Mouse (Mus musculus) embryonic facial prominence, embryonic 10.5 days (tissue): ENCODE data around the gene Tenm3. TPM values are rescaled to one million over a fixed set of nuclear protein-coding genes. Genes with fewer than 3 reads are reported as not detected.
A peak's percentile ranks its signal among the peaks of the same experiment; 100 is the strongest.

Source experiments
- DNase-seq: peaks from one replicate; pipeline ENCODE4 v3.0.0-alpha.2; 2017; ENCODE audit warnings: low spot score
- H3K27ac ChIP-seq: fragments of 300-500 bp; sonication (generic); replicated peaks from 2 replicates; pipeline ENCODE4 v1.5.1; 2016; ENCODE audit warnings: mild to moderate bottlenecking
- H3K27me3 ChIP-seq: fragments of 300-500 bp; sonication (generic); replicated peaks from 2 replicates; pipeline ENCODE4 v1.6.1; 2016; ENCODE audit warnings: low read depth, mild to moderate bottlenecking; ENCODE audit not compliant: poor library complexity, severe bottlenecking
- H3K36me3 ChIP-seq: fragments of 300-500 bp; sonication (generic); replicated peaks from 2 replicates; pipeline ENCODE4 v1.6.1; 2016; ENCODE audit warnings: mild to moderate bottlenecking, moderate library complexity
- H3K4me1 ChIP-seq: fragments of 300-500 bp; sonication (generic); 2 replicates; pipeline ENCODE4 v1.6.1; 2016
- H3K4me3 ChIP-seq: fragments of 300-500 bp; sonication (generic); 2 replicates; pipeline ENCODE4 v1.5.1; 2016; ENCODE audit warnings: mild to moderate bottlenecking, moderate library complexity
- H3K9me3 ChIP-seq: fragments of 300-500 bp; sonication (generic); 2 replicates; pipeline ENCODE4 v1.6.1; 2016; ENCODE audit warnings: mild to moderate bottlenecking
- WGBS: fragments of 180-500 bp; shearing (Covaris S2); methylation state at CpG from one replicate; pipeline ENCODE4 v1.1.7; 2016; 5-methylcytosine and 5-hydroxymethylcytosine counted together
- polyA plus RNA-seq: library from polyadenylated mRNA; unstranded; fragments of >200 nt; fragmentation: Nextera tagmentation; extraction: Ambion mirVana; gene quantifications from 2 replicates; pipeline ENCODE4 v1.2.1, GENCODE M21; 2016

The Tenm3 gene
- polyA plus RNA-seq, 1 experiment from 2014 or later: 44.0 TPM

DNA sequence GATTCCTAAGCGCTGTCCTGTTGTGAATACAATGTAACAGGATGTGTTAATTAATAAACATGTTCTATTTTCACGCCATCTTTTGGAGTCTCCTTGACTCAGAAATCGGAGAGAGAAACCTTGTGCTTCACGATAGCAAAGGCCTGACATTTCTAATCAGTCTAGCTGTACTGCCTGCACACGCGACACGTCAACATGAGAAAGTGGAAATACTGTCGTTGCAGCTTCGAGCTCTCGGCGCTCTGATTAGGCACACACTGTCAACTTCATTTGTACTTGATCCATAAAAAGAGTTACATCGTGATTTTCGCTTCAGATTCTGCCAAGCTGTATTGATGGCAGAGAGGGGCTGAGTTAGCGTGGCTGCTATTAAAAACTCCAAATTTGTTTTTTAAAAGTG lies 247.4 kb downstream of the Tenm3 start:
- Histone ChIP-seq H3K36me3 (no peaks in the 10 kb centered on the region), H3K27me3 (no peaks in the 10 kb centered on the region), H3K9me3 (no peaks in the 10 kb centered on the region), H3K4me1 (peaks cover 30% of the 10 kb centered on the region), H3K4me3 (no peak overlapping the region), H3K27ac (no peak overlapping the region)
- no peak for DNase-seq
- WGBS: 92% methylated on average over 14 of the region's 14 CpGs

DNA sequence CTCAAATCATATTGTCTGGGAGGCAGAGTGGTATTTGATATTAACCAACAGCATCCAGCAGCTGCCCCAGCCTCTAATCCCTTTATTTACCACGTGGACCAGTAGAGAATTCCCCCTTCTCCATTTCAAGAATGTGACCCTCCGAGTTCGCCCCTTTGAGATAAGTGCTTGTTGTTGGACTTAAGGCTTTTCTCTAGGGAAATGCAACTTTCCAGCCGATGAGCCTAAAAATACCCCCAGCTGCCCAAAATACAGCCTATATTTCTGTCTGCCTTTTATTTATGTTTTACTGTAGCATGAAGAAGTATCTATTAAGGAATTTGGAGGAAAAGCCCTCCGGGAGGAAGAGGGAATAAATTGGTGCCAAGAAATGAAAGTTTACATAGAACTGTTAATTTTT lies 251.9 kb downstream of the Tenm3 start:
- H3K36me3 ChIP-seq: no peaks in the 10 kb centered on the region
- no peak overlapping the region for H3K27ac ChIP-seq
- H3K9me3 ChIP-seq: no peaks in the 10 kb centered on the region
- H3K27me3 ChIP-seq: no peaks in the 10 kb centered on the region
- no peak for DNase-seq
- H3K4me3 ChIP-seq: no peak overlapping the region
- H3K4me1 ChIP-seq: peaks cover 29% of the 10 kb centered on the region
- 35% methylated on average over 5 of the region's 5 CpGs for WGBS

DNA sequence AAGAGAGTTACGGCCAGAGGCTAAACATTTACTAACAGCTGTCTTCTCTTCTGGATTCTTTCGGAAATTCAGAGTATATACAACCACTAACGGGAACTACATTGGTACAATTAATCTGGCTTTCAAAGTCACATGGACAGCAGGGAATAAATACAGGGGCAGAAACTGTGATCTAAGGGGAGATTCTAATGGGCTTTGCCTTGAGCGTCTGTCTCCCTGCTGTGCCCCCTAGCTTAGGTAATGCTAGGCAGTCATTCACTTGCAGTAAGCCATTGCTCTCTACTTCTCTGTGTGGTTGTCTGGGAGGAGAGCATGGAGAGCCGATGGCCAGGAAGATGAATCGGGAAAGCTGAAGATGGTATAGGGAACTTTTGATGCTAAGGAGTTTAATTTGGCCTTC lies 264.0 kb downstream of the Tenm3 start:
- peaks cover 27% of the 10 kb centered on the region for H3K4me1 ChIP-seq
- no peak overlapping the region for H3K27ac ChIP-seq
- H3K9me3 ChIP-seq: no peaks in the 10 kb centered on the region
- H3K36me3 ChIP-seq: no peaks in the 10 kb centered on the region
- no peak overlapping the region for H3K4me3 ChIP-seq
- WGBS: 20% methylated on average over 6 of the region's 6 CpGs
- no peaks in the 10 kb centered on the region for H3K27me3 ChIP-seq
- DNase-seq: no peak

DNA sequence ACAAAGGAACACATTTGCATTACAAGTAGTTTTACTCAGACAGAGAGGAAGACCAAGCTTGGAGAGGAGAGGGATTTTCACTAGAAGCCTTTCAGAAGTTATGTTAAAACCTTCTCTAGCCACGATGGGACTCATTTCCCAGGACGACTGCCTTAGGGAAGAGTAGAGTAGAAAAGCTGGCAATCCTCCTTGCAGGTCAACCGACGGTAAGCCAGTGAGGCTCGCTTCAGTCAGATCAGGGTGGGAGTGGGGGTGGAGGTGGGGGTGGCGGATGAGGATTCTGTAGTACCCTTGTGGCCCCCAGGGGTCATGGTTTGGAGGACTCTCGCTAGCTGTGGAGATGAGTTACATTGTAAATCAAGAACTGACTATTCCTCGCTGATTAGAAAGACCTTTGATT lies 264.6 kb downstream of the Tenm3 start:
- H3K9me3 ChIP-seq: no peaks in the 10 kb centered on the region
- peaks cover 27% of the 10 kb centered on the region for H3K4me1 ChIP-seq
- WGBS: 8% methylated on average over 8 of the region's 8 CpGs
- no peak overlapping the region for H3K27ac ChIP-seq
- no peak overlapping the region for H3K4me3 ChIP-seq
- H3K27me3 ChIP-seq: no peaks in the 10 kb centered on the region
- no peaks in the 10 kb centered on the region for H3K36me3 ChIP-seq
- no peak for DNase-seq

DNA sequence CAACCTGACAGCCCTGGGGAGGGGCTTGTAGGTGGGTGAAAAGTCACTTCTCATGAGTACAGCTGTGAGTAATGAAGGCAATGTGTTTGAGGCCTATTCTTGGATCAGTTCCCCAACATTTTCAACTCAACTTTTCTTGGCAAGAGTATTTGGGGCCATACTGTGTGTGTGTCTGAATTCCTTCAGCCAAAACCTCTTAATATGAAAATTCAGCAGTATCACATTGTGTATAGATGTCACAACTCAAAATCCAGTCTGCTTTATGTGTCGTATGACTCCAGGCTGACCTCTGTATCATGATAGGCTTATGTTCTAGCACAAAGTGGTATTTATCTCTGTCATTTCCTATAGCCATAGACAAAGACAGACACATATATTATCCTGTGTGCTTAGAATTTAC lies 270.8 kb downstream of the Tenm3 start:
- no peak for DNase-seq
- WGBS: 81% methylated on average over 1 of the region's 1 CpGs

DNA sequence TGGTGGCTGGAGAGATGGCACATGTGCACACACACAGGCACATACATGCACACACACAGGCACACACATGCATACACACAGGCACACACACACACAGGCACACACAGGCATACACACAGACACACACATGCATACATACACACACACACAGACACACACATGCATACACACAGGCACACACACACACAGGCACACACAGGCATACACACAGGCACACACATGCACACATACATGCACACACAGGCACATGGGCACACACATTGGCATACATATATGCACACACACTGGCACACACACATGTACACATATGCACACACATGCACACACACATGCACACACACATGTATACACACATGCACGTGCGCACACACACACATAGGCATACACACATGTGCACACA lies 271.4 kb downstream of the Tenm3 start:
- H3K4me3 ChIP-seq: no peak overlapping the region
- WGBS: 96% methylated on average over 2 of the region's 2 CpGs
- no peaks in the 10 kb centered on the region for H3K36me3 ChIP-seq
- H3K4me1 ChIP-seq: peaks cover 18% of the 10 kb centered on the region
- H3K27me3 ChIP-seq: no peaks in the 10 kb centered on the region
- no peak for DNase-seq
- H3K27ac ChIP-seq: no peak overlapping the region
- no peaks in the 10 kb centered on the region for H3K9me3 ChIP-seq

More for the DNA sequence above, 270.8 kb downstream of the Tenm3 start:
- Histone ChIP-seq H3K4me1 (peaks cover 15% of the 10 kb centered on the region), H3K9me3 (no peaks in the 10 kb centered on the region), H3K27ac (no peak overlapping the region; the same call in 1 of the 2 replicates), H3K4me3 (no peak overlapping the region), H3K27me3 (no peaks in the 10 kb centered on the region), H3K36me3 (no peaks in the 10 kb centered on the region)

DNA sequence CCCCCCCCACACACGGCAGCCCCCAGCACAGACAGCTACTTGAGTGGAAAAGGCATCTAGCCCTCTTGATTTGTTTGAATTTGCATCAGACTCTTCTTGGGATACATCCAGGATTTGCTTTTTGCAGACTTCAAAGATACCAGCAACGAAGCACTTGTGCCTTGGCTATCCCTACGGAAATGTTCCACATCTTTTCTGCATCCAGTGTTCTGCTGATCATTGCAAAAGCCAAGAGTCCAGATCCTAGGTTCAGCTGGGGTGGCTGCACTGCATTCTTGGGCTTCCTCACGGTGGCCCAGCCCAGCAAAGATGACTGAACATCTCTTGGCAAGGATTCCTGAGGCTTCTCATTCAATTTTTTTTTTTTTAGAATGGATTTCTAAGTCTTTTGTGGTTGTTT lies 275.1 kb downstream of the Tenm3 start:
- 54% methylated on average over 4 of the region's 4 CpGs for WGBS
- Histone ChIP-seq H3K9me3 (no peaks in the 10 kb centered on the region), H3K27me3 (no peaks in the 10 kb centered on the region), H3K27ac (peak overlapping the region; percentile 72), H3K36me3 (no peaks in the 10 kb centered on the region), H3K4me1 (peaks cover 24% of the 10 kb centered on the region), H3K4me3 (no peak overlapping the region)
- no peak for DNase-seq

DNA sequence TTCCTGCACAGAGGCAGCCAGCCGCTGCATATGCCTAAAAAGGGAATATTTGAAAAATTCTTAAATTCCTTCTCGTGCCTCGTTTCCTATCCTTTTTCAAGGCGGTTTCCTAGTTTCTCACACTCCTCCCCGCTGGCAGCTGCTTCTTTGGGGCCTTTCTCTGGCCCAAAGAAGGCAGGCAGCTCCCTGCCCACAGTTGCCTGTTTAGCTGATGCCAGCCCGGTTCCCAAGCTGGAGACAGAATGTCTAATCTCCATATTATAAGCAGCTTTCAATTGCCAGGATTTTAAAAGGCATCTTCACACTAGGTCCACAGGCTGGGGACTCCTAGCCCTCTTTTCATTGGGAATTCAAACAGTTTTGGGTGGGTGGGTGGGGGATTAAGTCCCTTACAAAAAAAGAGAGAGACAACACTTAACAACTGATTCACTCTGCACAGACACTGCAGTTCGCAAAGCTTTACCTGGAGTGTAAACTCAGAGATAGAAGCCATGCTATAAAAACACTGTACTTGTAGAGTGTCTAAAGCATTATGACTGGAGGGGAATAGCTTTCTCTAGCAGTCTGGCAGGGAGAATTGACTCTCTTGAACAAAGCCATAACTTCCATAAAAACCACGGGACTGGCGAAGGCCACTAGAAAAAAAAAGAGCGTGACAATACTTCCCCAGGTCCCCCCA lies 275.7 kb downstream of the Tenm3 start:
- no peak for DNase-seq
- Histone ChIP-seq H3K4me3 (no peak overlapping the region), H3K9me3 (no peaks in the 10 kb centered on the region), H3K36me3 (no peaks in the 10 kb centered on the region), H3K4me1 (peaks cover 26% of the 10 kb centered on the region), H3K27ac (peak overlapping the region; percentile 72), H3K27me3 (no peaks in the 10 kb centered on the region)
- 69% methylated on average over 10 of the region's 10 CpGs for WGBS

DNA sequence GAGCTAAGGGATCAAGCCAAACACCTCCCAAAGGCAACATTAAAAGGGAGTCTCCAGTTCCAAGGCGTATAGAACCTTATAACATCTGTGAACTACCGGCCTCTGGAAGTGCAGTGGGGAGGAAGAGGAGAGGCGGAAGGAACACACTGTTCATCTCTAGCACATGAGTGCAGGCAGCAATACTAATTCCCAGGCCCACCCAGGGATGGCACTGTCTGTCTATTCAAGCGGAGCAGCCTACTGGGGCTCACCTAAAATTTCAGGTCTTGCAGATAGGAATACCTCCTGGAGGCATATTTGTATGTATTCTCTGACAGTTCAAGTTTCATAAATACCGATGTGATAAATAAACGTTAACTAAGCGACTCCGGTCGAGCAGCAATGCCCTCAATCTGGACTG lies 283.5 kb downstream of the Tenm3 start:
- H3K36me3 ChIP-seq: no peaks in the 10 kb centered on the region
- DNase-seq: no peak
- H3K9me3 ChIP-seq: no peaks in the 10 kb centered on the region
- peaks cover 24% of the 10 kb centered on the region for H3K4me1 ChIP-seq
- WGBS: 77% methylated on average over 9 of the region's 9 CpGs
- no peak overlapping the region for H3K4me3 ChIP-seq
- no peak overlapping the region for H3K27ac ChIP-seq
- no peaks in the 10 kb centered on the region for H3K27me3 ChIP-seq

DNA sequence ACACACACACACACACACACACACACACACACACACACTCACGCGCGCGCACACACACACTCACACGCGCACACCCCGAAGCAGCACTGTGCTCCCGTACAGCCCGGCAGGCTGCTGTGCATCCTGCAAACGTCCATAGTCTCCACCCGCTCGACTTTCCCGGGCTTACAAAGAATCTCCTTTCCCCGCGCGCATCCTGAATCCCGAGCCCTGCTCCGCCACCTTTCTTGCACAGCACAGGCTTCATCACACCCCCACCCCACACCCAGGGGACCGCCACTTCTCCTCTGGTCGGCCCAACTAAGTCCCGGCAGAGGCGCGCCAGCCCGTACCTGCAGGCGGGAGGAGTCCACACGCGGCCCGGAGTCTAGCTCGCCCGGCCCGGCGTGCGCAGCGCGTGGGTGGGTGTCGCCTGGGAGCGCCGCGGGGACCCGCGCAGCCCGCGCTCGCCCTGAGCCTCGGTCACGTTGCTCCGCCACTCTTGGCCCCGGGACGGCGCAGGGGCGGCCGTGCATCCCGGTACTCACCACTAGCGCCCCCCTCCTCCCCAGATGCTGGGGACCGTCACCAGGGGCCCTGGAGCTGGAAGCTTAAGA lies 288.1 kb downstream of the Tenm3 start:
- Histone ChIP-seq H3K4me1 (peaks cover 42% of the 10 kb centered on the region), H3K27me3 (no peaks in the 10 kb centered on the region), H3K4me3 (peak overlapping the region; percentile 70), H3K9me3 (no peaks in the 10 kb centered on the region), H3K36me3 (no peaks in the 10 kb centered on the region), H3K27ac (peak overlapping the region; percentile 98)
- WGBS: under 1% methylated on average over 55 of the region's 55 CpGs
- DNase-seq: peak; percentile 85

DNA sequence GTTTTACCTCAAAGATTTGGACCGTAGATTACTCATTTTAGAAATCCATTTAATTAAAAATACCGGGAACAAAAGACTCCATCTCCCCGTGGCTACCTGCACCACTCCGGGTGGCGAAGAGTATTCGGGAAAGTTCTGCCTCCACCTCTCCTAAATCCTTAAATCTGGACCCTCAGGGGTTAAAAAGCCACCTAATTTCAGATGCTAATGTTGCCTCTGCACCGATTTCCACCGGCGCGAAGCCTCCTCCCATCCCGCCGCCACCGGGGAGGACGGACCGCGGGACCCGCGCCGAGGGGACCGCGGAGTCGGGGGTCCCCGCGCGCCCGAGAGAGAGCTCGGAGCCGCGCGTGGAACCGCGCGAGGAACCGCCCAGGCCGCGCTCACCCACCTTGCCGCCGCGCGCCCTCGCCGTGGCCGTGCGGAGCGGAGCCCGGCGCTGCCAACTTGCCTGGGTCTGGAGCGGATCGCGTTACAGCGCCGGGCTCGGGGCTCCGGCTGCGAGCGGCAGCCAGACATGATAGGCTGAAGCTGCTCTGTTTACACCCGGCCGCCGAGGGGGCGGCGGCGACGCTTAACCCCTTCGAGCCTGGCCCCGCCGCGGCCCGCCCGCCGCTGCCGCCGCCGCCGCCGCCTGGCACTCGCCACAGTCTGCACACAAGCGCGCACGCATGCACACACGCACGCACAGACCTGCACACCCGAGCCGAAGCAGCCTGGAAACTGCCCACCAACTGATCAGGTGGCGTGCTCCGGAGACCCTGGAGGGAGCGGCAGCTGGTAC lies 288.8 kb downstream of the Tenm3 start:
- Histone ChIP-seq H3K27me3 (no peaks in the 10 kb centered on the region), H3K36me3 (no peaks in the 10 kb centered on the region), H3K4me1 (peaks cover 46% of the 10 kb centered on the region), H3K4me3 (peak overlapping the region; percentile 70), H3K27ac (peak overlapping the region; percentile 98), H3K9me3 (no peaks in the 10 kb centered on the region)
- peak; percentile 94 for DNase-seq
- under 1% methylated on average over 86 of the region's 86 CpGs for WGBS

DNA sequence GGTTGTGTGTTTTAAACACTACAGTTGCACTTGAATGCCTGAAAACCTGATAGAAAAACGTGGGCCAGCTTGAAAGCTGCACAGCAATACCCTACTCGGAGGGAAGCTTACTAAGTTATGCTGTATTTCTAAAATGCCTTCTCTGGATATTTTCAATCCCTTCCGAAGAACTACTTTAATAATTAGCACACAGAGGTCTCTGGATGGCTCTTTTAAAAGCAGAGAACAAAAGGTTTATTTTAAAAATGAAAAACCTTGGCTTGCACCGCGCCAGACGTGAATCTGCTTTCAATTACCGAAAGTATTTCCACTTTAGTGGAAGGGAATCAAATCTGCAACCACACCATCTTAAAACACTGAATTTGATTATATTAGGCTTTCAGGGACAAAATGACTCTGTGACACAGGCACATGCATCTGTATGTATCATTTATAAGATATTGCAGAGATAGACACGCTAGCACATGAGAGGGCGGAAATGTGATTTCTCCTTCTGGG lies 289.9 kb downstream of the Tenm3 start:
- Histone ChIP-seq H3K9me3 (no peaks in the 10 kb centered on the region), H3K27me3 (no peaks in the 10 kb centered on the region), H3K4me1 (peaks cover 49% of the 10 kb centered on the region), H3K4me3 (peak overlapping the region; percentile 70), H3K36me3 (peaks cover 6% of the 10 kb centered on the region), H3K27ac (peak overlapping the region; percentile 98)
- peak; percentile 46 for DNase-seq
- WGBS: 1% methylated on average over 9 of the region's 9 CpGs
